Mouse (Mus musculus): ENCODE data around the gene Osbpl10.

The Osbpl10 gene

GRCm38 (mm10) chr9:114982689-114983360 is 4.5 kb downstream of the Osbpl10 start, which contains the start of gene Rps27rt:
Gene Rps27rt (minus strand): TSS chr9:114982739.
- DNase-seq (ENCODE audit: low read depth, low spot score) = no peak

DNA sequence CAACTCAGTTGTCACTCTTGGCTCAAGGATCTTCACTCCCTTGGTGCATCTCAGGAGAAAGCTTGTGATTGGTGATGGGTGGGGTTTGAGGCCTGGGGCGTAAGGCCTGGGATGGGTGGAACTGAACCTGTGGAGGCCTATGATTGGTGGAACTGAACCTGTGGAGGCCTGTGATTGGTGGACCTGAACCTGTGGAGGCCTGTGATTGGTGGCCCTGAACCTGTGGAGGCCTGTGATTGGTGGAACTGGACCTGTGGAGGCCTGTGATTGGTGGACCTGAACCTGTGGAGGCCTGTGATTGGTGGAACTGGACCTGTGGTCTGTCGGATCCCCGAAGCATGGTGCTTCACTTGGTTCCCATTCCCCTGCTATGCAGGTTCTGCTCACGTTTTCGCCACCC is 7.4 kb downstream of the Osbpl10 start:
- DNase-seq (ENCODE audit: low read depth, low spot score) = no peak

DNA sequence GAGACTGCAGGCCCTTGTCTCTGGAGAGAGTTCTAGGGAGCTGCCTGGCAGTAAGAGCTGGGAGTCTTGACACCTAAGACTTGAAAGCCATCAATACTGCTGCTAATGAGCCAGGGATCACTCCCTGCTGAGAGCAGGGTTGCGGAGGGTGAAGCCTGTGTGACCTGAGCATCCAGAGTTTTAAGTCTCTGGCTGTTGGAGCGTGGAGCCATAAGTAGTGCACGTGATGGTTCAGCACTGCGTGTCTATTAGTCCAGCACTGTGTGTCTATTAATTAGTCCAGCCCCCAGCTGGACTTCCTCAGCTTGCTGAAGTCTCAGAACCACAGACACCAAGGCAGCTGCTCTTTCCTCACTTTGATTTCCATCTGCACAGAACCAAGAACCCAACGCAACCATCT is 8.0 kb downstream of the Osbpl10 start:
- DNase-seq (ENCODE audit: low read depth, low spot score) = no peak

DNA sequence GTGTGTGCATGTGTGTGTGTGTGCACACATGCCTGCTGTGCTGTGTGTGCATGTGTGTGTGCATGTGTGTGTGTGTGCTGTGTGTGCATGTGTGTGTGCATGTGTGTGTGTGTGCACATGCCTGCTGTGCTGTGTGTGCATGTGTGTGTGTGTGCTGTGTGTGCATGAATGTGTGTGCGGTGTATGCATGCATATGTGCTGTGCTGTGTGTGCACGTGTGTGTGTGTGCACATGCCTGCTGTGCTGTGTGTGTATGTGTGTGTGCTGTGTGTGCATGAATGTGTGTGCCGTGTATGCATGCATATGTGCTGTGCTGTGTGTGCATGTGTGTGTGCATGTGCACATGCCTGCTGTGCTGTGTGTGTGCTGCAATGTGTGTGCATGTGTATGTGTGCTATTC is 9.7 kb downstream of the Osbpl10 start:
- DNase-seq (ENCODE audit: low read depth, low spot score) = no peak

DNA sequence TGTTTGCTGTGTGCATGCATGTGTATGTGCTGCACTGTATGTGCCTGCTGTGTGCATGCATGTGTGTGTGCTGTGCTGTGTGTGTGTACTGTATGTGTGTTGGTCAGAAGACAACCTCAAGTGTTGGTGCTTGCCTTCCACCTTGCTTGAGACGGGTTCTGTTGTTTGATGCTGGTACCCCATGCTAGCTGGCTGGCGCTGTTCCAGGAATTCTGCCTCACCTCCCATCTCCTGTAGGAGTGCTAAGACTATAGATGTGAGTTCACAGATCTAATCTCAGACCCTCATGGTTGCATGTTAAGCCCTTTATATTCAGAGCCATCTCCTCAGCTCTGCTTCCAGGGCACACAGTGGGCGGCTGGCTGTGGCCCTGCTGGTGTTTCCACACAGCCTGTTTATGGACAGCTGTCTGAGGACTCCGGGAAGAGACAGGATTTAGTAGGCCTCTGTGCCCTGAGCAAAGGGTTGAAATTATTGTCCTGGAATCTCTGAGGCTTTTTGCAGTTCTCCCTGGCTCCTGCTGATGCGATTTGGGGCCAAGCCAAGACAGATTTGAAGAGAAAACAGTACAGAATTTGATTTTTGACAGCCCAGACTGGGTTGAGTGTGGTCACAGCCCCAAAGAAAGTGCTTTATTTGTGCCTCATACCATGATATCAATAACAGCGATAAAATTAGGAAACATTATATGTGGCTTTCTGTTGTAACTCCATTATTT is 10.4 kb downstream of the Osbpl10 start:
- DNase-seq (ENCODE audit: low read depth, low spot score) = no peak

GRCm38 (mm10) chr9:114990421-114990820 is 12.1 kb downstream of the Osbpl10 start:
- no peak for DNase-seq (ENCODE audit: low read depth, low spot score)

DNA sequence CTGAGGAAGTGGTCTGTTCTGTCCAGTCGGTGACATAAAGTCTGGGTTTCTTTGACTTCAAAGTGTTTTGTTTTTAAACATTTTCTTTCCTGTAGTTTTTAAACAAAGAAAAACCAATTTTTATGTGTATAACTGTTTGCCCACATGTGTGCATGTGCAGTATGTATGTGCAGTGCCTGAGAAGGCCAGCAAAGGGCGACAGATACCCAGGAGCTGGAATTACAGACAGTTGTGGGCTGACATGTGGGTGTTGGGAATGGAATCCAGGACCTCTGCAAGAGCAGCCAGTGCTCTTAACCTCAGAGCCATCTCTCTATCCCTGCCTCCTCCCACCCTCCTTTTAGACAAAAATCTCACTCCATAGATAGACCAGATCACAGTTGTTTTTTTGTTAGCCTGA is 14.2 kb downstream of the Osbpl10 start:
- no peak for DNase-seq (ENCODE audit: low read depth, low spot score)

GRCm38 (mm10) chr9:114995250-114995649 is 16.9 kb downstream of the Osbpl10 start:
- DNase-seq (ENCODE audit: low read depth, low spot score) = no peak

DNA sequence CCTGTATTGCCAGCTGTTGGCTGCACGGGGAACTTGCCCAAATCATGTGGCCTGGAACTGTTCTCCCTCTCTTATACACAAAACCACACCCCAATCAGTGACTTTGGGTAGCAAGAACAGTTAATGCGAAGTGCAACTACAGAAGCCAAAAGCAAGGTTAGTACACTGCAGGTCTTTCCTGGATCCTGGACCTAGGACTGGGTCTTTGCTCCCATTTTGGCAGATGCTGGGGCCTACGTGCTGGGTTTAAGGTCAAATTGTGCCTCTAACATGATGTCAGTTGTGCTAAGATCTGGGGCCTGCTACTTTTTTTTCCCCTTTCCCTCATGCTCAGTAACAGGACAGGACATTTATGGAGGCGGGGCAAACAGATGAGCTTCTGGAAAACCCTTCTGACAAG is 17.3 kb downstream of the Osbpl10 start:
- no peak for DNase-seq (ENCODE audit: low read depth, low spot score)

DNA sequence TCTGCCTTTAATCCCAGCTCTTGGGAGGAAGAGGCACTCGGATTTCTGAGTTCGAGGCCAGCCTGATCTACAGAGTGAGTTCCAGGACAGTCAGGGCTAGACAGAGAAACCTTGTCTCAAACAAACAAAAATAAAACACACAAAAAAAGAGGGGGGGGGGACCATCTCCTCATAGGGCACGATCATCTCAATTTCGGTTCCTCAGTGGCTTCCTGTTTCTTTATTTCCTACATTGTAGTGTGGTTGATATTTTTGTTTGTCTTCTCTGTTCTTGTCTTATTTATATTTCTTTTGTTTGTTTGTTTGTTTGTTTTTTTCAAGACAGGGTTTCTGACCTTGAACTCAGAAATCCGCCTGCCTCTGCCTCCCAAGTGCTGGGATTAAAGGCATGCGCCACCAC is 18.1 kb downstream of the Osbpl10 start:
- DNase-seq (ENCODE audit: low read depth, low spot score) = no peak

DNA sequence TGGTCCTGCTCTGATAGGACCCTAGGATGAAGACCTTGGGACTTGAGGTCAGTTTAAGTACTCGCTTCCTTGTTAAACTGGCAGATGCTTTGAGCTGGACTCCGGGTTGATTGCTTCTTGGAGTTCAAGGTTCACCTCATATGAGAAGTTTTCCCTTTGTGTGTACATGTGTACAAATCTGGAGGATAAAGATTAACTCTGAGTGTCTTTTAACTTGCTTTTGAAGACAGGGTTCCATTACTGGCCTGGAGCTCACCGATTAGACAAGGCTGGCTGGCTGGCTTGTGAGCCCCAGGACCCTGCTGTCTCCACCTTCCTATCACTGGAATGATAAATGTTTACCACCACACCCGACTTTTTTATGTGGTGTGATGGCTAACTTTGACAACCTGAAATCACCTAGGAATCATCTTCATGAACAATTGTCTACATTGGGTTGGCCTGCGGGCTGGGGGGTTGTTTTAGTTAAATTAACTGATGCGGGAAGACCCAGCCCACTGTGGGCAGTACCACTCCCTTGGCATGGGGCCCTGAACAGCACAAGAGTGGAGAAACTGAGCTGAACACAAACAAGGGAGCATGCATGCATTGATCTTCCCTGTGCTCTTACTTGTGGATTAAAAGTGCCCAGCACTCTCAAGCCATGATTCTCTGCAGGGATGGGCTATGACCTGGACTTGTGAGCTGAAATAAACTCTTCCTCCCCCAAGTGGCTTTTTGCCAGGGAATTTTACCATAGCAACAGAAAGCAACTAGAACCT is 20.8 kb downstream of the Osbpl10 start:
- DNase-seq (ENCODE audit: low read depth, low spot score) = no peak

- DNase-seq (ENCODE audit: low read depth, low spot score) = no peak
Observed at GRCm38 (mm10) chr9:114999771-115000146, 21.4 kb downstream of the Osbpl10 start.

GRCm38 (mm10) chr9:115005446-115005845 is 27.1 kb downstream of the Osbpl10 start:
- DNase-seq (ENCODE audit: low read depth, low spot score) = no peak

DNA sequence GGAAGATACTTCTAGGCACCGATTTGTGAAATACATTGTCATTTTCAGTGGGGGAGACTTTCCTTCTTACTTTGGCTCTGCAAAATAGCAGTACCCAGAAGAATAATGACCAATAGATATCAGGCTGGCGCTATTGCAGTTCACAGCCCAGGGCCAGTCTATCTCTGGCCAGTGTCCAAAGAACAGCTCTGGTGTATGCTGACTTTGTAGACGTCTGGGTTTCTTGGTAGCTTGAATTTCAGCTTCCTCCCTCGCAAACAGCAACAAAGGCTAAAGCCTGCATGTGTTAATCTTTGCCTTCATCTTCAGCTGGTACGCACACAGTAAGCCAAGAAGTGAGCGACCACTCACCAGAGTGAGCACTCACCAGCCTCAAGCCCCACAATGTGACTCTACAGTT is 29.4 kb downstream of the Osbpl10 start:
- no peak for DNase-seq (ENCODE audit: low read depth, low spot score)

DNA sequence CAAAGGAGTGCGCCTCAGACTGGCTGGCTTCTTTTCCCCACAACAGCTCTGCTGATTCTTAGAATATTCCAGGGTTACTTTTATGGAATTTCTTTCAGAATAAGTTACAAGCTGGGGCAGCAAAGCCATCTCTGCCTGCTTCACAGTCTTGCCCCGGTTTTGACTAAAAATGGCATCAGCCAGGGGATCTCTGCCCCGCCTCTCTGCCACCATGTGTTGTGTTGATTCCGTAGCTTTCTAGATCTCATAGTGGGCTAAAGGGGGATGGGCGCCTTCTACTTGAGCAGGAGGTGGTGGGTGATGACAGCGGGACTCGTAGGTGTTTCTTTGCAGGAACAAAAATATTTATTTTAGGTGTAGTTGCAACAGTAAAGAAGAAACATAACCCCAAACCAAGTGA is 29.8 kb downstream of the Osbpl10 start:
- DNase-seq (ENCODE audit: low read depth, low spot score) = no peak

DNA sequence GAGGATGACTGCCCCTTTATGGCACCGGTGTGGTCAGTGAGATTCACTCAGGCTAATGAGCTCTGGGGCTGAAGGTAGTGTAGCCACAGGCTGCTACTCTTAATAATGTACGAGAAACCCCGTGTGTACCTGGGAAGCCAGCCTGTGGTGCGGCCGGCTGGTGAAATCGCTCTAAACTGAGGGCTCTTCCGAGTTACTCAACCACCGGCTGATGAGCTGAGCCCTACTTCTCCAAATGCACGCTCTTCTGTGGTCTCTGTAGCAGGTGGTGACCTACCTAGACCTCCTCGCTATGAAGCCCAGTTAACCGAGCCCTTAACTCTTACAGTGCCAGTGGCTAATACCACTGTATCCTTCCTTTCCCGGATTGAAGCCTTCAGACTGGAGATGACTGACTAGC is 34.0 kb downstream of the Osbpl10 start:
- DNase-seq (ENCODE audit: low read depth, low spot score) = no peak

GRCm38 (mm10) chr9:115020141-115020540 is 41.8 kb downstream of the Osbpl10 start:
- DNase-seq (ENCODE audit: low read depth, low spot score) = no peak

- DNase-seq (ENCODE audit: low read depth, low spot score) = no peak
Observed at GRCm38 (mm10) chr9:115021419-115021818, 43.0 kb downstream of the Osbpl10 start.

DNA sequence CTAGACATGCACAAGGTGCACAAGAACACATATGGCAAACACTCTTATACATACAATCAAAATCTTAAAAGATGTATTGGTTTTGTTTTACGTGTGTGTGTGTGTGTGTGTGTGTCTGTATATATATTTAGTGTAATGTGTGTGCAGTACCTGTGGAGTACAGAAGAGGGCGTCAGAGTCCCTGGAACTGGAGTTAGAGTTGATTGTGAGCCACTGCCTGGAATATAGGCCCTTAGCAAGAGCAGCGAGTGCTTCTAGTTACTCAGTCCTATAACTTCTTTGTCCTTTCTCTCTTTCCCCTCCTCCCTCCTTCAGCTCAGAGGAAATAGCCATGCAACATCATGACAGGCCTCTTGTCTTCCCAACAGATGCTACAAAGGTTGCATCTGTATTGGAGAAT is 44.8 kb downstream of the Osbpl10 start:
- DNase-seq (ENCODE audit: low read depth, low spot score) = no peak

GRCm38 (mm10) chr9:115023708-115024383 is 45.5 kb downstream of the Osbpl10 start:
- no peak for DNase-seq (ENCODE audit: low read depth, low spot score)

DNA sequence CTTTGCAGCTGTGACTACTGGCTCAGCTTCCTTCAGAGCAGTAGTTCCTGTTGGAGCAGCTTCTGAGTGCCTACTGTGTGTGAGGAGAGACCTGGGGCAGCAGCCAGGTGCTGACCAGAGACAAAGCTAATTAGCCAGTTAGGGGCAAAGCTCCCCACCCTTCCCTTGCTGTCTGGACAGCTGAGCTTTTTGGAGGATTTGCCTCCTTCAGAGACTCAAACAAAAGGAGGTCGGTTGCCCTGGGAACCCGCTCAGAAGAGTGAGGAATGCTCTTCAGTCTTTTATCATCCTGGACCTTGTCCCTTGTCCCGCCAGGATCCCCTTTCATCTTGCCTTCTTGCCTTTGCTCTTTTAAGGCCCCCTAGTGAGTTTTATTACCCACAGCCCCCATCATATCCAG is 50.9 kb downstream of the Osbpl10 start:
- no peak for DNase-seq (ENCODE audit: low read depth, low spot score)

DNA sequence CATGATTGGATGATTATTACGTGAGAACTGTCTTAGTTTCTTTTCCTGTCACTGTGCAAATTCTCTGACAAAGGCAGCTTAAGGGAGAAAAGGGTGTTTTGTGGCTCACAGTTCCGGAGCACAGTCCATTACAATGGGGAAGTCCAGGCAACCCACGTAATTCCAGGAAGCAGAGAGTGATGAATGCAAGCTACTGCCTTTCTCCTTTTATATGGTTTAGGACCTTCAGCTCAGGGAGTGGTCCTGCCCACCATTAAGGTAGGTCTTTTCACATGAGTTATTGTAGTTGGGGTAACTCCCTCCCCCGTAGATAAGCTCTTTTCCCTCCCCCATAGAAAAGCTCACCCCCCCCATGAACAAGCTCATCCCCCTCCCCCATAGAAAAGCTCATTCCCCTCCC is 52.2 kb downstream of the Osbpl10 start:
- DNase-seq (ENCODE audit: low read depth, low spot score) = no peak
